Mouse (Mus musculus): ENCODE measurements at regions not wholly inside any gene's neighbourhood (a gene's known extent, or its start where the extent isn't known, plus 50 kb on each side); places are given as distances from the start of the nearest gene placed in this dataset.

DNA sequence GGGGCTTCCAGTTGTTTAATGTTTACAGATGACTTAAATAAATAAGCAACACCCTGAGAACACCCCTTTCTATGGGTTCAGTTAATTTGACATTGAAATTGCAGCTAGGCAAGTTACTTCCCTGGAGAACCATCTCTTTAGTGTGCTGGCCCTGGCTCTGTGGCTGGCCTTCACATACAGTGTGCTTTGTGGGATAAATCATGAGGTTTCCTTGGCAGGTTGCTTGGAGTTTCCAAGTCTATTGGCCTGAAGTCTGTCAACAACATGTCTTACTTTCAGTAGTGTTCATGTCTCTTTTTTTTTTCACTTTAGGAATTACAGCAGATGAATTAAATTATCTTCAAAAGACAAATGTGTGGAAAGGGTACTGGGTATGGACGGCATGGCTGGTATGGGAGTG lies 359.2 kb upstream of the Dph6 start:
- Histone ChIP-seq H3ac (ENCODE audit: control insufficient read depth, insufficient read length, low read depth) (no peak overlapping the region), H3K79me3 (ENCODE audit: low read depth) (no peaks in the 10 kb centered on the region), H3K36me3 (ENCODE audit: control insufficient read depth, insufficient read depth) (no peaks in the 10 kb centered on the region), H3K27me3 (ENCODE audit: control insufficient read depth, insufficient read depth, insufficient read length) (no peaks in the 10 kb centered on the region), H3K4me3 (ENCODE audit: insufficient read depth, poor library complexity, severe bottlenecking) (no peak overlapping the region), H3K79me2 (ENCODE audit: control insufficient read depth, insufficient read depth) (no peaks in the 10 kb centered on the region)
- TF ChIP-seq FOSL1 (IDR thresholded peaks at IDR 0.05; ENCODE audit: insufficient read depth, low read length, poor library complexity, severe bottlenecking) (no peak), MYOG (IDR thresholded peaks at IDR 0.05; ENCODE audit: control insufficient read depth, extremely low read depth, insufficient read length) (no peak), CTCF (IDR thresholded peaks at IDR 0.05; ENCODE audit: control insufficient read depth, insufficient read depth, insufficient read length) (no peak), USF1 (IDR thresholded peaks at IDR 0.05; ENCODE audit: low read depth) (no peak), CEBPB (IDR thresholded peaks at IDR 0.05; ENCODE audit: low read depth) (no peak), MAX (IDR thresholded peaks at IDR 0.05) (no peak), MYOD1 (IDR thresholded peaks at IDR 0.05; ENCODE audit: control insufficient read depth, insufficient read length, low read depth) (no peak)

DNA sequence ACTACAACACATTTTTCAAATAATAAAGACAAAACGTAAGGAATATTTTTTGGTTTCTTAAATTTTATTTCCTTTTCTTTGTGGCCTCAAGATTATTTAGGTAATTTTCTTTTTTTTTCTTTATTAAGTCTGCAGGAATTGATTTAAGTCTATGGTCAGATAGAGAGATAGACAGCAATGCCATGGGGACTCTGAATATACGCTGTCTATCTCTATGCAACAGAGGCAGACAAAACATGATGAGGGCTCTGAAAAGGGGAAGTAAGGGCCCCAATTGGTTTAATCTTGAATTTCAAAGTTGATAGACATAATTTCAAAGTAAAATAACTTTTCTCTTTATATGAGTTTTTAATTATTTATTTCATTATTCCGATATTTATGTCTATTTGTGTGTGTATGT lies 372.0 kb upstream of the Dph6 start:
- no peaks in the 10 kb centered on the region for H3K79me3 ChIP-seq (ENCODE audit: low read depth)
- H3K36me3 ChIP-seq (ENCODE audit: control insufficient read depth, insufficient read depth), result no peaks in the 10 kb centered on the region
- H3ac ChIP-seq (ENCODE audit: control insufficient read depth, insufficient read length, low read depth), result no peak overlapping the region
- no peaks in the 10 kb centered on the region for H3K27me3 ChIP-seq (ENCODE audit: control insufficient read depth, insufficient read depth, insufficient read length)
- no peak overlapping the region for H3K4me3 ChIP-seq (ENCODE audit: insufficient read depth, poor library complexity, severe bottlenecking)
- TF ChIP-seq FOSL1 (IDR thresholded peaks at IDR 0.05; ENCODE audit: insufficient read depth, low read length, poor library complexity, severe bottlenecking) (no peak), CTCF (IDR thresholded peaks at IDR 0.05; ENCODE audit: control insufficient read depth, insufficient read depth, insufficient read length) (no peak), MAX (IDR thresholded peaks at IDR 0.05) (no peak), MYOG (IDR thresholded peaks at IDR 0.05; ENCODE audit: control insufficient read depth, extremely low read depth, insufficient read length) (no peak), MYOD1 (IDR thresholded peaks at IDR 0.05; ENCODE audit: control insufficient read depth, insufficient read length, low read depth) (no peak), CEBPB (IDR thresholded peaks at IDR 0.05; ENCODE audit: low read depth) (no peak), USF1 (IDR thresholded peaks at IDR 0.05; ENCODE audit: low read depth) (no peak)
- no peaks in the 10 kb centered on the region for H3K79me2 ChIP-seq (ENCODE audit: control insufficient read depth, insufficient read depth)

DNA sequence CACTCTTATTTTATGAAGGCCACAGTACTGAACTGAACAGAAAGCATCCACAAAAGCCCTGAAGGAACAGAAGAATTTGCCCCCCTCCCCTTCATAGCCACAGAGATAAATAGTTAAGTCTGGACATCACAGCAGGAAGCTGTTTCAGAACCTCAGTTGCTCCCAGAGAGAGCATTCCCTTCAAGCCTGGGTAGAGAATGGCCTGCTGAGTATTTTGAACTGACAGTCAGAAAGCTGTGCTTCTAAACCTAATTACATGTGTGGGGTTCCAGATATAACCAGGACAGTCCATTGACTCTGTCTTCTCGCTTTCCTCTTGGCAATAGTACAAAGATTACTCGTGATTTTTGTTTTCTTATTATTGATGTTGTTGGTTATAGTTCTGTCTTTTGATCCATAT lies 376.4 kb upstream of the Dph6 start:
- Histone ChIP-seq H3K79me3 (ENCODE audit: low read depth) (no peaks in the 10 kb centered on the region), H3ac (ENCODE audit: control insufficient read depth, insufficient read length, low read depth) (no peak overlapping the region), H3K27me3 (ENCODE audit: control insufficient read depth, insufficient read depth, insufficient read length) (no peaks in the 10 kb centered on the region), H3K79me2 (ENCODE audit: control insufficient read depth, insufficient read depth) (no peaks in the 10 kb centered on the region), H3K4me3 (ENCODE audit: insufficient read depth, poor library complexity, severe bottlenecking) (no peak overlapping the region), H3K36me3 (ENCODE audit: control insufficient read depth, insufficient read depth) (no peaks in the 10 kb centered on the region)
- TF ChIP-seq MAX (IDR thresholded peaks at IDR 0.05) (no peak), CEBPB (IDR thresholded peaks at IDR 0.05; ENCODE audit: low read depth) (no peak), MYOG (IDR thresholded peaks at IDR 0.05; ENCODE audit: control insufficient read depth, extremely low read depth, insufficient read length) (no peak), FOSL1 (IDR thresholded peaks at IDR 0.05; ENCODE audit: insufficient read depth, low read length, poor library complexity, severe bottlenecking) (no peak), CTCF (IDR thresholded peaks at IDR 0.05; ENCODE audit: control insufficient read depth, insufficient read depth, insufficient read length) (no peak)

DNA sequence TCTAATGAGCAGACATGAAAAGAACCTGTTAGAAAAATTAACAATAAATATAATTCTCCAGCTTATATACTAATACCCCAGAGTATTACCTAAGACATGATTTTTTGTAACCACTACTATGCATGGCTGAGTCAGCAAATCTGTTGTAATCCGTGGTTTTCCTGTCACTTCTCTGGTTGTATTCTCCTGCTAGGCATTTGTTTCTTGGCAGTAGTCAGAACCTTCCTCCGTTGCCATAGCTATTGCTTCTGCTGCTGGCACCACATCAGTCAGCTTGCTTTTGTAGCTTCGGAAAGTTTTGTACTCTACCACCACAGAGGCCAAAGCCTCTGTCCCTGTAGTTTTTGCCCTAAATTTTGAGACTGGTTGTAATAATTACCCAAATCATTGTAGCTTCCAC lies 381.4 kb upstream of the Dph6 start:
- H3K27me3 ChIP-seq (ENCODE audit: control insufficient read depth, insufficient read depth, insufficient read length), result no peaks in the 10 kb centered on the region
- no peaks in the 10 kb centered on the region for H3K79me2 ChIP-seq (ENCODE audit: control insufficient read depth, insufficient read depth)
- no peak for TF ChIP-seq CEBPB (IDR thresholded peaks at IDR 0.05; ENCODE audit: low read depth)
- no peak for TF ChIP-seq MYOG (IDR thresholded peaks at IDR 0.05; ENCODE audit: control insufficient read depth, extremely low read depth, insufficient read length)
- TF ChIP-seq MYOD1 (IDR thresholded peaks at IDR 0.05; ENCODE audit: control insufficient read depth, insufficient read length, low read depth), result no peak
- TF ChIP-seq MAX (IDR thresholded peaks at IDR 0.05), result no peak
- TF ChIP-seq FOSL1 (IDR thresholded peaks at IDR 0.05; ENCODE audit: insufficient read depth, low read length, poor library complexity, severe bottlenecking), result no peak
- H3K4me3 ChIP-seq (ENCODE audit: insufficient read depth, poor library complexity, severe bottlenecking), result no peak overlapping the region
- no peak overlapping the region for H3ac ChIP-seq (ENCODE audit: control insufficient read depth, insufficient read length, low read depth)
- H3K36me3 ChIP-seq (ENCODE audit: control insufficient read depth, insufficient read depth), result no peaks in the 10 kb centered on the region
- H3K79me3 ChIP-seq (ENCODE audit: low read depth), result no peaks in the 10 kb centered on the region

- Histone ChIP-seq H3K36me3 (ENCODE audit: control insufficient read depth, insufficient read depth) (no peaks in the 10 kb centered on the region), H3K79me3 (ENCODE audit: low read depth) (no peaks in the 10 kb centered on the region), H3K79me2 (ENCODE audit: control insufficient read depth, insufficient read depth) (no peaks in the 10 kb centered on the region), H3K27me3 (ENCODE audit: control insufficient read depth, insufficient read depth, insufficient read length) (no peaks in the 10 kb centered on the region), H3K4me3 (ENCODE audit: insufficient read depth, poor library complexity, severe bottlenecking) (no peak overlapping the region), H3ac (ENCODE audit: control insufficient read depth, insufficient read length, low read depth) (no peak overlapping the region)
- TF ChIP-seq FOSL1 (IDR thresholded peaks at IDR 0.05; ENCODE audit: insufficient read depth, low read length, poor library complexity, severe bottlenecking), result no peak
- no peak for TF ChIP-seq MYOD1 (IDR thresholded peaks at IDR 0.05; ENCODE audit: control insufficient read depth, insufficient read length, low read depth)
- no peak for TF ChIP-seq USF1 (IDR thresholded peaks at IDR 0.05; ENCODE audit: low read depth)
- TF ChIP-seq MYOG (IDR thresholded peaks at IDR 0.05; ENCODE audit: control insufficient read depth, extremely low read depth, insufficient read length), result no peak
- TF ChIP-seq CEBPB (IDR thresholded peaks at IDR 0.05; ENCODE audit: low read depth), result no peak
- TF ChIP-seq CTCF (IDR thresholded peaks at IDR 0.05; ENCODE audit: control insufficient read depth, insufficient read depth, insufficient read length), result no peak
- no peak for TF ChIP-seq MAX (IDR thresholded peaks at IDR 0.05)
Observed at GRCm38 (mm10) chr2:115042299-115042785, 387.6 kb upstream of the Dph6 start.

Measured in C2C12 (cell line).